ENCODE assay signal across 16 mouse cellular contexts in the genomic region with DNA sequence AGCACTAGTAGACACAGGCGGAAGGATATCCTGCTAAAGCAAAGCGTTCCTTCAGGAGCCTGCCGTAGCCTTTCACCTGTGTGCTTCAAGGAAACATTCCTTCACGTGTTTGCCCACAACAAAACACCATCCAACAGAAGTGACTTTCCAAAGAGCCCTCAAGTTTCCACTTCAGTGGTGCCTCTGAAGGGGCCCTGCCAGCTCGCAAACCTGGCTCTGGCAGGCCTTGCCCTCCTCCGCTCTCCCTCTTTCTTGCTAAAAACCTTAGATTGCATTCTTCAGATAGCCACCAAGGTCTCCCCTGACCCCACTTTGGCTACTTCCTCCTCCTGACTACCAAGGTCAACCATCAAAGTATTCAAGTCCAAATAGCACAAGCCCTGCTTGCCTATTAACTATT.
"Had no signal": no experiment of that assay in that cellular context is flagged by ENCODE, and none has a peak within 500 bp of the region (broad histone marks: within the 10 kb centered on the region; RNA-seq: fewer than 3 reads in every experiment).

No protein-coding gene starts in this region.

- H3K36me3 ChIP-seq: intestine, embryonic 15.5 days; kidney, embryonic 15.5 days; limb, embryonic 10.5 days; liver, embryonic 15.5 days; midbrain, embryonic 12.5 days; neural tube, embryonic 13.5 days; stomach, embryonic 15.5 days had no signal

- ATAC-seq: intestine, embryonic 15.5 days; midbrain, embryonic 16.5 days had no signal

- H3K9ac ChIP-seq: intestine, embryonic 15.5 days; kidney, embryonic 15.5 days; liver, embryonic 15.5 days; midbrain, embryonic 12.5 days; neural tube, embryonic 13.5 days; stomach, embryonic 15.5 days had no signal

- DNase-seq: kidney, adult 2 months; kidney, postnatal 14 days; retina, postnatal 1 day; right cerebral cortex, postnatal 4 days; thymus, adult 18-20 months; thymus, postnatal 14 days had no signal

- H3K27me3 ChIP-seq: intestine, embryonic 15.5 days; kidney, embryonic 15.5 days; liver, embryonic 15.5 days; midbrain, embryonic 12.5 days; neural tube, embryonic 13.5 days; stomach, embryonic 15.5 days had no signal

- H3K4me3 ChIP-seq: intestine, embryonic 15.5 days; kidney, embryonic 15.5 days; limb, embryonic 10.5 days; liver, embryonic 15.5 days; midbrain, embryonic 12.5 days; neural tube, embryonic 13.5 days; stomach, embryonic 15.5 days had no signal

- H3K27ac ChIP-seq: intestine, embryonic 15.5 days; kidney, embryonic 15.5 days; limb, embryonic 10.5 days; liver, embryonic 15.5 days; macrophage; midbrain, embryonic 12.5 days; neural tube, embryonic 13.5 days; stomach, embryonic 15.5 days had no signal

- H3K4me2 ChIP-seq: intestine, embryonic 15.5 days; kidney, embryonic 15.5 days; liver, embryonic 11.5 days; liver, embryonic 15.5 days; midbrain, embryonic 12.5 days; neural tube, embryonic 13.5 days; stomach, embryonic 15.5 days had no signal

- H3K9me3 ChIP-seq: intestine, embryonic 15.5 days; kidney, embryonic 15.5 days; limb, embryonic 10.5 days; liver, embryonic 15.5 days; midbrain, embryonic 12.5 days; neural tube, embryonic 13.5 days; stomach, embryonic 15.5 days had no signal

- H3K4me1 ChIP-seq: intestine, embryonic 15.5 days; midbrain, embryonic 12.5 days; neural tube, embryonic 13.5 days; stomach, embryonic 15.5 days had no signal
